Mouse (Mus musculus) lung, embryonic 16.5 days (tissue): ENCODE measurements around the gene Asic2. TPM values are rescaled to one million over a fixed set of nuclear protein-coding genes. Genes with fewer than 3 reads are reported as not detected.

Experiments used
- ATAC-seq: fragments of 200-750 bp; cut with Nextera tagmentation; 2 replicates; pipeline ENCODE4 v1.8.0; 2017; ENCODE audit warnings: low read depth, mild to moderate bottlenecking, moderate library complexity
- H3K27ac ChIP-seq: fragments of 300-500 bp; sonication (generic); 2 replicates; pipeline ENCODE4 v1.5.1; 2014; ENCODE audit warnings: mild to moderate bottlenecking, control low read depth, low read length
- H3K27me3 ChIP-seq: fragments of 300-500 bp; sonication (generic); 2 replicates; pipeline ENCODE4 v1.6.1; 2014; ENCODE audit warnings: low read depth, low read length, mixed read lengths; ENCODE audit not compliant: control insufficient read depth, insufficient read depth
- H3K36me3 ChIP-seq: fragments of 300-500 bp; sonication (generic); 2 replicates; pipeline ENCODE4 v1.6.1; 2014; ENCODE audit warnings: low read length; ENCODE audit not compliant: control insufficient read depth, insufficient read depth
- H3K4me1 ChIP-seq: fragments of 300-500 bp; sonication (generic); replicated peaks from 2 replicates; pipeline ENCODE4 v1.6.1; 2014; ENCODE audit warnings: low read length, mixed read lengths; ENCODE audit not compliant: control insufficient read depth, insufficient read depth
- H3K4me2 ChIP-seq: fragments of 300-500 bp; sonication (generic); 2 replicates; pipeline ENCODE4 v1.6.1; 2014; ENCODE audit warnings: low read depth, low read length, control low read depth
- H3K4me3 ChIP-seq: fragments of 300-500 bp; sonication (generic); 2 replicates; pipeline ENCODE4 v1.5.1; 2014; ENCODE audit warnings: mild to moderate bottlenecking, low read length, control low read depth
- H3K9ac ChIP-seq: fragments of 300-500 bp; sonication (generic); 2 replicates; pipeline ENCODE4 v1.6.1; 2014; ENCODE audit warnings: low read length, control low read depth
- H3K9me3 ChIP-seq: fragments of 300-500 bp; sonication (generic); 2 replicates; pipeline ENCODE4 v1.6.1; 2016; ENCODE audit warnings: low read length; ENCODE audit not compliant: control insufficient read depth
- WGBS: fragments of 180-500 bp; shearing (Covaris S2); extraction: QIAGEN DNeasy Blood & Tissue Kit; methylation state at CpG from one replicate; pipeline ENCODE4 v1.1.7; 2014; 5-methylcytosine and 5-hydroxymethylcytosine counted together
- polyA plus RNA-seq: library from polyadenylated mRNA; unstranded; fragments of >200 nt; fragmentation: Nextera tagmentation; extraction: Ambion mirVana; gene quantifications from 2 replicates; pipeline ENCODE4 v1.2.1, GENCODE M21; 2015

The Asic2 gene
- polyA plus RNA-seq, 1 experiment from 2014 or later: 0.31 TPM

DNA sequence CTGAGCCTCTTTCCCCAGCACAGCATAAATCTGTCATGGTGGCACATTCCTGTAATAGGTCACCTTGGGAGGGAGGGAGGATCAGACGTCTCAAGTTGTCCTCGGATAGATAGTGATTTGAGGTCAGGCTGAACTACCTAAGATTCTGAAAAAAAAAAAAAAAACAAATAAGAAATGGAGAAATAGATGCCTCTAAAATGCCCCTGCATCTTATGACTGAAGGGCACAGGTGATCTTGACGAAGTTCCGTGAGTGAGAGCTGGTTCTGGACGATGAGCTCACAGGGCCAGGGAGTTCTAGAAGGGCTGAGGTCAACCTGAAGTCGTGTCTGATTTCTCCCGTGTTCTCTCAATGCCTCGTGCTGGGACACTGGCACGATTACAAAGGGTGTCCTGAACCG is 1110.2 kb downstream of the Asic2 start, which contains the start of gene Spaca3:
Gene Spaca3, plus strand, starts transcription at position 301 of the 400 bp plus-strand sequence.
- H3K4me1 ChIP-seq: peaks cover 2% of the 10 kb centered on the region; the same call in 1 of the 2 replicates
- H3K4me2 ChIP-seq: no peak within 1 kb of the TSS
- no peak within 1 kb of the TSS for H3K9ac ChIP-seq
- H3K4me3 ChIP-seq: no peak within 1 kb of the TSS
- no peak within 1 kb of the TSS for H3K27ac ChIP-seq
- H3K36me3 ChIP-seq: no peaks in the 10 kb centered on the region
- WGBS: 53% methylated on average over 10 of the region's 10 CpGs
- no peak for ATAC-seq
- H3K27me3 ChIP-seq: no peaks in the 10 kb centered on the region; the same call in 1 of the 2 replicates
- no peaks in the 10 kb centered on the region for H3K9me3 ChIP-seq

DNA sequence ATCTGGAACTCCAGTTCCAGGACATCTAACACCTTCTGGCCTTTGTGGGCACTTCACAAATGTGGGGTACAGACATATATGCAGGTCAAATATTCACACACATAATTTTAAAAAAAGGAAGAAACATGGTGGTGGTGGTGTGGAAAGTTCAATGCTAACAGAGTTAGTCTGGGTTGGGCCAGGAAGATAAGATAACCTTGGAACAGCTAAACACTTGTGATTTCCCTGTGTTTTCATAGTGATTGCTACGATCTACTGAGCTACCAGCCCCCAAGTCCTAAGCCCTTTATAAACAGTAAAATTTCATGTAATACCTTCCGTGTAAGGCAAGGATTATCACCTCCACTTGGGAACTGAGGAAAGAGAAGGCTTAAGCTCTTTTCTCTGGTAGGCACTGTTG is 1111.4 kb downstream of the Asic2 start:
- H3K27me3 ChIP-seq: no peaks in the 10 kb centered on the region; the same call in 1 of the 2 replicates
- no peak overlapping the region for H3K4me3 ChIP-seq
- peaks cover 3% of the 10 kb centered on the region; the same call in 1 of the 2 replicates for H3K4me1 ChIP-seq
- no peaks in the 10 kb centered on the region for H3K9me3 ChIP-seq
- ATAC-seq: no peak
- WGBS: 56% methylated on average over 2 of the region's 2 CpGs
- no peaks in the 10 kb centered on the region for H3K36me3 ChIP-seq
- H3K4me2 ChIP-seq: no peak overlapping the region
- H3K9ac ChIP-seq: no peak overlapping the region
- no peak overlapping the region for H3K27ac ChIP-seq

DNA sequence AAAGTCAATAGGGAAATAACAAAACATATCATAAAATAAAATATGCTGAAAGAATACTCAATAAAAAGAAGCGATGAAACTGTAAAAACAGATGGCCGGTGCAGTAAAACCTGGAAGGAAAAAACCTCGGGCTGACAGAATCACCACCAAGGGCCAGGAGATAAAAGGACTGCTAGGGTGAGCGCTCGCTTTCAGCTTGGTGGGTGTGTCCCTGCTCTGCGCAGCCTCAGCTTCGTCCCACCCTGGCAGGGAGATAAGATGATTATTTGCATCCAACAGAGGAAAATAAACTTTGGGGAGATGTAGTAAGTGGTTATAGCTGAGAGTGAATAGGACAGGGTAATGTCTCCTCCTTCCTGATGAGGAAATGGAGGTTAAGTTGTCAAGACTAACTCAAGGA is 1113.3 kb downstream of the Asic2 start:
- ATAC-seq: no peak
- Histone ChIP-seq H3K4me3 (no peak overlapping the region), H3K27me3 (no peaks in the 10 kb centered on the region; the same call in 1 of the 2 replicates), H3K27ac (no peak overlapping the region), H3K36me3 (no peaks in the 10 kb centered on the region), H3K9me3 (no peaks in the 10 kb centered on the region), H3K4me1 (peaks cover 3% of the 10 kb centered on the region; the same call in 1 of the 2 replicates), H3K9ac (no peak overlapping the region), H3K4me2 (no peak overlapping the region)
- 48% methylated on average over 7 of the region's 7 CpGs for WGBS

DNA sequence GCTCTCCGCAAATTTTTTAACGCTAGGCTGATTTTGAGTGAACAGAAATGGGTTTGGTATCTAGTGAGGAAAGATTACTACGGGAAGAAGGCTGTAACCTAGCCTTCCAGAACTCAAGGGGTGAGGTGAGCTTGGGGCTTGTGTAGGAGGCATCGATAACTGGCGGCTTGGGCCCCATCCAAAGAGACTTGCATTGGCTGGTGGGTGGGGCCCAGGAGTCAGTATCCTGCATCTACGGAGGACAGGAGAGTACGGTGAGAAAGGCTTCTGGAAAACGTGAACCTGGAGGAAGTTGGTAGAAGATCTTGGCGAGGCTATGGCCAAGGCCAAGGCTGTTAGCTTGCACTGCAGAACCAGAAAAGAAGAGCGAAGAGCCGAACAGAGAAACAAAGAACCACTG is 1113.8 kb downstream of the Asic2 start:
- Histone ChIP-seq H3K4me2 (no peak overlapping the region), H3K4me3 (no peak overlapping the region)
- 86% methylated on average over 11 of the region's 11 CpGs for WGBS

DNA sequence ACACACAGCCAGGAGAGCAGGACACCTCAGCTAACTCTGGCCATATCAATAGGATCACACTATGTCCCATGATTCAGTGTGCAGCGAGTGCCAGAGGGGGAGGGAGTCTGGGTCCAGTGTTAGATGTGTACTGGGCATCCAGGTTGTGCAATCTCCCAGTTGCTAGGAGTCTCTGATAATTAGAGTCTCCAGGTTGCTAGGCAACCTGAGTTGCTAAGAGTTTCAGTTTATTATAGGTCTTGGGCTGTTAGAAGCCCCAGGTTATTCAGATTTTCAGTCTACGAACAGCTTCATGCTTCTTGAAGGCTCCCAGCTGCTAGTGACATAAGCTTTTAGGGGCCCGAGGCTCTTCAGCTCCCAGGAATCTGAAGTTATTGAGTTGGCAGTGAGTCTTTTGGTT is 1115.2 kb downstream of the Asic2 start:
- Histone ChIP-seq H3K36me3 (no peaks in the 10 kb centered on the region), H3K4me1 (peaks cover 3% of the 10 kb centered on the region; the same call in 1 of the 2 replicates), H3K9ac (no peak overlapping the region), H3K4me3 (no peak overlapping the region), H3K4me2 (no peak overlapping the region), H3K27ac (no peak overlapping the region), H3K9me3 (no peaks in the 10 kb centered on the region), H3K27me3 (no peaks in the 10 kb centered on the region; the same call in 1 of the 2 replicates)
- ATAC-seq: peak; percentile 65
- 18% methylated on average over 3 of the region's 3 CpGs for WGBS

More for the DNA sequence above, 1113.8 kb downstream of the Asic2 start:
- Histone ChIP-seq H3K36me3 (no peaks in the 10 kb centered on the region), H3K27ac (no peak overlapping the region), H3K9me3 (no peaks in the 10 kb centered on the region), H3K27me3 (no peaks in the 10 kb centered on the region; the same call in 1 of the 2 replicates), H3K9ac (no peak overlapping the region), H3K4me1 (peaks cover 3% of the 10 kb centered on the region; the same call in 1 of the 2 replicates)
- no peak for ATAC-seq

DNA sequence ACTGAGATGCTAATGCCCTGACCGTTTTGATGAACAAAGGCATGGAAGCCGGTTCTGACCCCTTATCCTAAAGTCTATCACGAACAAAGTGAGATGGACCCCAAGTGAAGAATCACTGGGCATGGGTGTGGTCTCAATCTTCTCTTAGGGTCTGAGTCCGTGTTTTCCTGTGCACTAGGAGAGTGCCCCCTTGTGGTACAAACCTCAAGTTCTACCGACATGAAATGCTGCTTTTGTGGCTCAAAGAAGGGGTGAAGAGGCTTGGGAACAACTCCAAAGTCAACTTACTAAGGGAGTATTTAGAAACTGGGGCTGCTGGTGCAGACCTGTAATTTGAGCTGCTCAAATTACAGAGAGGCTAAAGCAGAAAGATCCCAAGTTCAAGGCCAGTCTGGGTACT is 1116.4 kb downstream of the Asic2 start:
- Histone ChIP-seq H3K9me3 (no peaks in the 10 kb centered on the region), H3K4me2 (no peak overlapping the region), H3K36me3 (no peaks in the 10 kb centered on the region), H3K4me1 (peaks cover 3% of the 10 kb centered on the region; the same call in 1 of the 2 replicates), H3K9ac (no peak overlapping the region), H3K27me3 (no peaks in the 10 kb centered on the region; the same call in 1 of the 2 replicates), H3K27ac (no peak overlapping the region), H3K4me3 (no peak overlapping the region)
- 45% methylated on average over 5 of the region's 5 CpGs for whole genome bisulfite sequencing
- no peak for ATAC-seq

DNA sequence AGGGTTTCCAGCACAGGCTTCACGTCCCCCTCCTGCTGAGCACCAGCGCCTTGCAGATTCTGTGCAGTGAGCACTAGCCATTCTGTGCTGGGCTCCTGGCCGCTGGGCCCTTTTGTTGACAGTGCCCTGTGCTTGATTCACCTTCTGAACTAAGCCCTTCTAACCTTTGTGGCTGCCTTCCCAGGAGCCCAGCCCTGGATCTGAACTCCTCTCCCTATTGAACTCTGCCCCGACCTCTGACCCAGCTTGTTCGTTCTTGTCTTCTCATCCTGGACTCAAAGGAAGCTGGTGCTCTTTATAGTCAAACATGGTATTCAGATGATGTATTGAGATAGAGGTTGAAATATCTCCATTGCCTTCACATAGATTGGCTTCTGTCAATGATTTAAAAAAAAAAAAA is 1120.1 kb downstream of the Asic2 start:
- peaks cover under 1% of the 10 kb centered on the region; the same call in 1 of the 2 replicates for H3K4me1 ChIP-seq
- no peaks in the 10 kb centered on the region for H3K36me3 ChIP-seq
- H3K9me3 ChIP-seq: no peaks in the 10 kb centered on the region
- WGBS: 55% methylated on average over 5 of the region's 5 CpGs
- no peak for ATAC-seq
- H3K27ac ChIP-seq: no peak overlapping the region
- H3K4me2 ChIP-seq: no peak overlapping the region
- no peak overlapping the region for H3K4me3 ChIP-seq
- H3K27me3 ChIP-seq: no peaks in the 10 kb centered on the region
- H3K9ac ChIP-seq: no peak overlapping the region

DNA sequence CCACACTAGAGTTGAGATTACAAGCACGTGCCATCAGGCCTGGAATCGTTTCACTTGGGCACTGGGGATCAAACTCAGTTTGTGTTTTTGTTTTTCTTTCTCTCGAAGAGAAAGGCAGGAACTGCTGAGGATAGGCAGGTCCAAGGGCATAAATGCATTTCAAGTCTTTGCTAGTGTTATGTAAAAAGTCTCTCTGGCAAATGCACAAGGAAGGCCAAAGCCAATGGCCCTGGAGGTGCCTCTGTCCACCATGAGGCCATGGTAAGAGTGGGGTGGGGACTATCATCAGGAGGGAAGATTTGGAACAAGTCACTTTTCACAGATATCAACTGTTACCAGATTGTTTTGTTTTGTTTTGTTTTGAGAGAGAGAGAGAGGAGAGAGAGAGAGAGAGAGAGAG is 1122.1 kb downstream of the Asic2 start:
- H3K9me3 ChIP-seq: no peaks in the 10 kb centered on the region
- ATAC-seq: peak; percentile 59

DNA sequence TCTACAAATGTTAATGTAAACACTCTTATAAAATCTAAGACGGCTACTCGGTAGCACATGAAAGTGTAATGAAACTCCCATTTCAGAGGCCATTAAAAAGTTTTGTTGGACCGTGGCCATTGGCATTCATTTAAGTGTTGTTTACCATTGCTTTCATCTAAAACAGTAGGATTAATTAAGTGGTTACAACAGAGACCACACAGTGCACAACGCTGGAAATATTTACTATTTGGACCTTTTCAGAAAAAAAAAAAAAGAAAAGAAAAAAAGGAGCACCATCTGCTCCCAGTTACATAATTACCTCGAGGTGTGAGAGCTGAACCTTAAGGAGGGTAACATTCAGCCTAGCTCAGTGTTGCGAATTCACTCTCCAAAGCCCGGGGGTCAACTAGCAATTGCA is 1122.8 kb downstream of the Asic2 start:
- peak; percentile 89 for ATAC-seq
- WGBS: 32% methylated on average over 7 of the region's 7 CpGs
- H3K9me3 ChIP-seq: no peaks in the 10 kb centered on the region
- no peaks in the 10 kb centered on the region for H3K27me3 ChIP-seq
- H3K9ac ChIP-seq: no peak overlapping the region
- no peaks in the 10 kb centered on the region for H3K4me1 ChIP-seq
- H3K27ac ChIP-seq: peak overlapping the region; percentile 18; the same call in 1 of the 2 replicates
- H3K4me3 ChIP-seq: no peak overlapping the region
- no peak overlapping the region for H3K4me2 ChIP-seq
- no peaks in the 10 kb centered on the region for H3K36me3 ChIP-seq

More for the DNA sequence above, 1122.1 kb downstream of the Asic2 start:
- H3K4me1 ChIP-seq: no peaks in the 10 kb centered on the region
- H3K4me3 ChIP-seq: no peak overlapping the region
- no peak overlapping the region for H3K9ac ChIP-seq
- H3K27me3 ChIP-seq: no peaks in the 10 kb centered on the region
- H3K27ac ChIP-seq: peak overlapping the region; percentile 18; the same call in 1 of the 2 replicates
- H3K36me3 ChIP-seq: no peaks in the 10 kb centered on the region
- H3K4me2 ChIP-seq: no peak overlapping the region
- WGBS: 18% methylated on average over 3 of the region's 3 CpGs
